Mouse (Mus musculus) lung, postnatal 4 days (tissue): Measurements from ENCODE around the gene Htra2.

ENCODE experiments used
- DNase-seq, 2 experiments: peaks; one replicate each; pipeline ENCODE4 v3.0.0; 2021

Gene Htra2

DNA sequence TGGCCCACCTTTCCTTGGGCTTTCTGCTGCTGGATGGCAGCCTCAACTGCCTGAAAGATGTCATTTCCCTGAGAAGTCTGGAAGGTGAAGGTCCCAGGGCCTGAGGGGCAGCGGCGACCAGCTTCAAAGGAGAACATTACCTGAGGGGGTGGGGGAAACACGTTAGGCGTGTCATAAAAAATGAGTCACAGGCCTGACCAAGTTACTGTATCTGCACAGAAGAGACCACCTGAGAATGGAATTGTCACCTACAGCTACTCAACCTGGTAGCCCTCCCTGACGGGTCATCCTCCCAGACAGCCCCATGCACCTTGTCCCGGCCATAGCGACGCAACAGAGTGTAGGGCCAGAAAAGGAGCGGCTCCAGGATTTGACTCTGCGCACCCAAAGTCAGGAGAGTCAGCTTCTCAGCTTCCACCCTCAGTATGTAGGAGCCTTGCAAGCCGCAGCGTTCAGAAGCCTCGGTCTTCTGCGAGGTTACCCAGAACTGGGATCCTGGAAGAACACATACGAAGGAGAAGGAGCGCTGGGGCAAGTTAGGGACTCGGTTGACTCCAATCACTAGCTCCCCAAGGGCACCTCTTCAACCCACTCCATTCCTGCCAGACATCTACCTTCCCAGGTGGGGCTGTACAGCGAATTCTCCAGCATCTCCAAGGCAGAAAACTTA, 23.0 kb downstream of the Htra2 start:
- DNase-seq: no peak

DNA sequence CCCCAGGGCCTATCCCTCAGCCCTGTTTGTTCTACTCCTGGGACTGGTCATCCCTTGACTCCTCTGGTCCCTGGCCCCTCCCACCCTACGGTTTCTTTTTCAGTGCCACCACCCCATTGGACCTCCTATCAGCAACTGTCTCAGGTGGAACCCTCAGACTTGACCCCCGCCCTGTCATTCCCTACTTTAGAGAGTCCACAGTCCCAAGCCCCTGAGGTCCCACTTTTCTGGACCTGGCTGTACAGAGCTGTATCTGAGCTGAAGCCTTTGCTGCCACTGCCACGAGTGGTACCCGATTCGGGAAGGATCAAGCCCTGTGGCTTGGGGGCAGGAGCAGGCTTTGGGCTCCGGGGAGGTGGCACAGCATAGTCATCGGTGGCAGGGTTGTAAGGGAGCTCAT, 24.0 kb downstream of the Htra2 start:
- no peak for DNase-seq

DNA sequence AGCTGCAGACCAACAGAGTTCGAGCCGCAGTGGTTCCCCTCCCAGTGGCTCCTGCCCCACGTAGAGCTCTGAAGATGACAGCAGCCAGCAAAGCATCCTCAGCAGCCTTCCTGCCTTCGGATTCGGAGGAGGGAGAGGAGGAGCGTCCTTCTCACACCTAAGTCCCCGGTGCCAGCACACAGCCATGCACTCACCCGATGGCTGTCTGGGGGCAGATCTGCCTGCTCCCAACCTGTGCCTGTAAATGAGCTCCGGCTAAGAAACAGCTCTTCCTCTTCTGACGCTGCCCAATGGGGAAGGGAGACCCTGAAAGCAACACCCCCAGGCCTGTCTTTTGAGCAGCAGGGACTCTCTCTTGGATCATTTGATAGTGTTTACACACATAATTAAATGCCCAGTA, 25.3 kb downstream of the Htra2 start:
- DNase-seq: no peak

DNA sequence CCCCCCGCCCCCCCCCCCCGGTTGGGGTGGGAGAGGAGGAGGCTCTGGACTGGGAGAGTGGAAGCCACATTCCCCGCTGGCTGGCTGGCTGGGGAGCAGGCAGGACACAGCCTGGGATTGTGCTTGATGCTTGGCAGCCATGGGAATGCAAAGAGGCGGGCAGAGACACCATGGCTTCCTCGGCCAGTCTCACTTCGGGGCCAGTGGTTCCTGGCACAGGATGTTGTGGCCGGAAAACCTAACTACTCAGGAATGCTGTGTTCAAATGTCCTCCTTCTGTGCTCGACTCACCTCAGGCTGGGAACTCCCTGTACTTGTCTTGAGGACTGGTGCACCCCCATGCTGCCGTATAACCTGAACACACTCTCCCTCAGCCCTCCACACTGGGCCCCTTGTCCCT, 27.4 kb downstream of the Htra2 start:
- DNase-seq: peak in 1 of 2 experiments; percentile 46

DNA sequence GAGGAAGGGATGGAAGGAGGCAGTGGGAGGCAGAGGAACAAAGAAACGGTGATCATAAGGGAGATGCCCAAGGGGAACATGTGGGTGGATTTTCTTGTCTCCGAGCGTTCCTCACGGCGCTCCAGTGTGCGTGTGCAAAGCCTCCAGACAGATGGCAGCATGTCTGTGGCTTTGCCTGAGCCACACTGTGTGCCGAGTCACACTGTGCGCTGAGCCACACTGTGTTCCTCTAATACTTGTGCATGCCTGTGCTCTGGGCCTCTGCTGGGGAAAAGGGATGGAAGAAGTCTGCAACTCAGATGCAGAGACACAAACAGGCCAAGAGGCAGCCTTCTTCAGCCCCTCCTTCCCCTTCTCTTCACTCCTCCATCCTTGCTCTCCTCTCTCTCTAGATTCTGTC, 27.8 kb downstream of the Htra2 start:
- DNase-seq: no peak

GRCm38 (mm10) chr6:83025221-83025620, 29.9 kb downstream of the Htra2 start:
- DNase-seq: no peak

DNA sequence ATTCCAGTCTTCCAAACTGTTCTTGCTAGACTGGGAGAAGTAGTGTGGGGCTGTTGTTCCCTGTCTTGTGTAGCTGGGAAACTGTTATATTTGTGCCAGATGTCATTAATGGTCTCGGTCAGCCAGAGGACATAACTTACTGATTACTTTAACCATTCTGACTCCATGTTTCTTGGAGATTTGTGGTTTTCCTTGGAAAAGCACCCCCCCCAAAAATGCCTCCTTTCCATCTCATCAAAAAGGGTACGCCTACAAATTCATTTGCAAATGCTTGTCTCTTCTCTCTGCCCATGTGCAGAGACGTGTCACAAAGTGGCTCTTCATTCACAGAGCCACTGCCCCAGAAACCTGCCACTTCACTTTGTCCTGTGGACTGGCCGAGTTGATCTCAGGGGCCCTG, 30.7 kb downstream of the Htra2 start:
- no peak for DNase-seq

DNA sequence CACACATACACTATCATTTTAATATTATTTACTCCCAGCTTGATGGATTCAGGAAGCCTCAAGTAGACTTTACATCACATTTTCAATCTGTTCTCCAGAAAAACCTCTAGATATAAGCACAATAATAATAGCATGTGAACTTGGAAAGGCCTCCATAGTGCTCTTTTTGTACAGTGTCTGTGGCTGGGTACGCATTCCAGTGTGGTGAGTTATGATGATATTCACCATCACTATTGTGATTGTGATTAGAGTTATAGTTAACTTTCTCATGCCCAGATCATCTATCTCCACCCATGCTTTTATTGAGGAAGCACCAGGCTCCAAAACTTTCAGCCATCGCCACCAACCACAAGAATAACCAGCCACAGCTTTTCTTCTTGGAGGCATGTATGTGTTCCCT, 31.3 kb downstream of the Htra2 start:
- no peak for DNase-seq

- DNase-seq: no peak
Measured at GRCm38 (mm10) chr6:83023008-83023407, 32.1 kb downstream of the Htra2 start.

- DNase-seq: no peak
Measured at GRCm38 (mm10) chr6:83020836-83021593, 34.1 kb downstream of the Htra2 start.

- DNase-seq: no peak
Measured at GRCm38 (mm10) chr6:83020121-83020520, 35.0 kb downstream of the Htra2 start.

DNA sequence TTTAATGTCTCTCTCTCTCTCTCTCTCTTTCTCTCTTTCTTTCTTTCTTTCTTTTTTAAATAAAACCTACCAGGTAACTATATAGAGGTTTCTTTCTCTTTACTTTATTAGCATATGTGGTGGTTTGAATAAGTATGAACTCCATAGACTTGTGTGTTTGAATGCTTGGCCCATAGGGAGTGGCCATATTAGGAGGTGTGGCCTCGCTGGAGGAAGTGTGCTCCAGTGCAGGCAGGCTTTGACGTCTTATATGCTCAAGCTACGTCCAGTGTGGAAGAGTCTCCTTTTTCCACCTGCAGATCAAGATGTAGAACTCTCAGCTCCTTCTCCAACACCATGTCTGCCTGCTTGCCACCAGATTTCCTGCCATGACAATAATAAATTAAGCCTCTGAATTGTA, 36.0 kb downstream of the Htra2 start:
- DNase-seq: no peak

DNA sequence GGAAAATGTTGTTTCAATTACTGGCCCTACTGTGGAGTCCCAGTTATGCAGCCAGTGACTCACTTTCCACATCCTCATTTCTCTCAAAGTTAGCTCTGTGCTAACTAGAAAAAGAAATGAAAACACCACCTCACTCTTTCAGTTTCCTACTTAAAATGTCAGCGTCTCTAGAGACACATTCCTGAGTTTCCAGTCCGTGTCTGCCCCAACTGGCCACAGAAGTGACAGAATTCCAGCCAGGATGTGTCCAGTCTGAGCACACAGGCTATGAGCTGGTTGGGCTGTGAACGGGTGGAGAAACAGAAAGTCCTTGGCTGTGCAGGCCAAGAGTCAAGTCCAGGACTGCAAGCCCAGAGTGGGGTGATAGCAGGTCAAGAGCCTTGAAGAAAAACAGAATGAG, 37.9 kb downstream of the Htra2 start:
- DNase-seq: peak; percentile 33 to 63

GRCm38 (mm10) chr6:83015749-83016148, 39.3 kb downstream of the Htra2 start:
- no peak for DNase-seq

- DNase-seq: no peak
Measured at GRCm38 (mm10) chr6:83014482-83015466, 40.3 kb downstream of the Htra2 start.

DNA sequence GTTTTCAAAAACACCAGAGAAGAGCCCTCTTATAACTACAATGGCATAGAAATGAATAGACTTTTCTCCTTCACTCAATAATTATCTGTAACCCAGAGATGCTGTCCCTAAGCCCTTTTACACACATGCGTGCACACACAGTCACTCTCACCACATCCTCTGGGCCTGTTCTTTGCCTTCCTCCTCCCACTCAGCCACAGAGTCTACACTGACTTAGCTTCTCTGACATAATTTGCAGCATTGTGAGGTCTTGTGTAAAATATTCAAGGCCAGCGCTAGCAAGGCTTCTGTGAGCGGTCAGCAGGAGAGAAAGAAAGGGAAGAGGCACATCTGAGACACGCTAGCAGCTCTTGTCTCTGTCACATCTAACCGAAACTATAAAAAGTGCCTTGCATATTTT, 41.6 kb downstream of the Htra2 start:
- DNase-seq: no peak

GRCm38 (mm10) chr6:83011756-83012155, 43.3 kb downstream of the Htra2 start:
- no peak for DNase-seq

DNA sequence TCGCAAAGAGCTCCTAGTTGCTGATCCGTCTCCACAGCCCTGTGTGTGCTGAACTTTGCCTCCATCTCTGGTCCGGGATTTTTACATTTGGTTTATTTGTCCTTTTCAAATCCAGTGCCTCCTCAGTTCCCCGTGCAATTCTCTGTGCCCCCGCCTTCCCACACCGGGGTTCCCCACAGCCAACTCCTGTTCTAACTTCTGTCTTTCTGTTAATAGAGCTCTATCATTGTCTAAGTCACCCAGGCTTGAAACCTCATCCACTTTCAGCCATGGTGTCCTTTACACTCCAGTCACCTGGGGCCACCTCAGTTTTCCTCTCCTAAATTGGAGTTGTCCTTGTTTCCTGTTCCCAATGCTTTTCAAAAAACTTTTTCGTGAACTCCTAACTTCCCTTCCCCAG, 43.8 kb downstream of the Htra2 start:
- DNase-seq: no peak

- no peak for DNase-seq
Measured at GRCm38 (mm10) chr6:83010010-83010409, 45.1 kb downstream of the Htra2 start.

DNA sequence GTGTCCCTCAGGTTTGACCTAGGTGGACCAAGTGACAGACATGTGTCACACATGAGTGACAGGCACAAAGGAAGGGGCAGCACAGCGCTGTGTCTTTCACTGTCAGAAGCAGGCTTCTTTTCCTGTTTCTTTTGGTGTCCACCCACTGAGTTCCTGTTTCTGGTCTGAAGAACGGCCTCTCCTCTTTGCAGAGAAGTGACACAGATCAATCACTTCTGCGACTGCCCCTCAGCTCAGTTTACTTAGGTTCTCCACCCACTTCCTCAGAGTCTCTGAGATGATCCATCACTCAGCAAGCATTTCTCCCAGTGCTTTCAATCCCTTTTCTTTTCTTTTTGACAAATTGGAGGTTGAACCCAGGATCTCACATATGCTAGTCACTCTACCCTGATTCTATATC, 46.4 kb downstream of the Htra2 start:
- peak; percentile 41 to 49 for DNase-seq

DNA sequence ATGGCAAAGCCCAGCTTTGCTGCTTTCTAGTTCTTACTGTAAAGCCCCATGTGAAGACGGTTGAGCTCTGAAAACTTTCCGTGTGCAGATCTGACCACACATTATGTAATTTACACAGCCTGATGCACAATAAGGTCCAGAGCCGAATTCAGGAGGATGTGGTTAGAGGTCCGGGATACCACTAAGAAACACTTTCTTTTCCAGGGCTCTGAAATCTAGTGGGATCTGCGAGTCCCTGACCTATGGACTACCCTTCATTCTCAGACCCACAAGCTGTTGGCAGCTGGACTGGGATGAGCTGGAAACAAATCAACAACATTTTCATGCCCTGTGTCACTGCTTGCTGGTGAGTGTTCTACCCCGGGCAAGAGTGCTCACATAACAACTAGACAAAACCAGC, 49.0 kb downstream of the Htra2 start:
- no peak for DNase-seq

GRCm38 (mm10) chr6:83005444-83006011, 49.5 kb downstream of the Htra2 start:
- no peak for DNase-seq

GRCm38 (mm10) chr6:83004872-83005271, 50.2 kb downstream of the Htra2 start:
- DNase-seq: peak; percentile 71 to 78
